Mouse (Mus musculus): ENCODE measurements at regions not wholly inside any gene's neighbourhood (a gene's known extent, or its start where the extent isn't known, plus 50 kb on each side); places are given as distances from the start of the nearest gene placed in this dataset.
"Not testable (repeated sequence)": the region's sequence is repeated elsewhere in the genome, so short reads cannot be mapped to it uniquely, and the experiment has no call there.

DNA sequence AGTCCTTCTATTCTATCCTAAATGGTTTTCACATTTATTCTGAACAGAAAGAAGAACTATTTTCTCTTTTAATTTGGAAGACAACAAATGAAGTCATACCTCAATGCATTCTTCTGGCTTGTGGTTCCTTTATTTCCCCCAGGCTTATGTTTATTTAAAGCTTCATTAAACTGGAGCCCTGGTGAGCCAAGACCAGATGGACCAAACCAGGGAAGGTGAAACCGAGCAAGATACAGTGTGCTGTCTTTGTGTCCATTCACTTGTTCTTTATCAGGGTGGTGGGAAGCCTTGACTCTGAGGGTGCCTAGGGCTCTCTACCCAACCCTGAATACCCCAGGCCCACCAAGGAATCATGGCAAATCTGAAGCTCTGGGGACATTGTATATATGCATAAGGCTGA, 606.3 kb downstream of the Pdcd6ip start:
- Histone ChIP-seq H3K36me3 (ENCODE audit: insufficient read depth, low read length) (no peaks in the 10 kb centered on the region), H3K9ac (replicated peaks; ENCODE audit: low read length) (no peak overlapping the region), H3K4me1 (ENCODE audit: insufficient read depth, low read length) (no peaks in the 10 kb centered on the region), H3K27ac (no peak overlapping the region), H3K4me3 (ENCODE audit: low read length) (no peak overlapping the region), H3K4me2 (ENCODE audit: low read depth, low read length) (no peak overlapping the region), H3K9me3 (ENCODE audit: low read length) (no peaks in the 10 kb centered on the region), H3K27me3 (ENCODE audit: insufficient read depth, low read length) (no peaks in the 10 kb centered on the region)
- TF ChIP-seq CTCF (IDR thresholded peaks at IDR 0.05; ENCODE audit: low read depth), result no peak
- WGBS, result 48% methylated on average over 1 of the region's 1 CpGs
- no peak for ATAC-seq
- DNase-seq (ENCODE audit: low spot score), result no peak

- DNase-seq (ENCODE audit: low spot score), result peak; percentile 53
- H3K27me3 ChIP-seq (ENCODE audit: insufficient read depth, low read length), result no peaks in the 10 kb centered on the region
- TF ChIP-seq CTCF (IDR thresholded peaks at IDR 0.05; ENCODE audit: low read depth), result no peak
- H3K9me3 ChIP-seq (ENCODE audit: low read length), result no peaks in the 10 kb centered on the region
- H3K4me1 ChIP-seq (ENCODE audit: insufficient read depth, low read length), result no peaks in the 10 kb centered on the region
- H3K4me3 ChIP-seq (ENCODE audit: low read length), result no peak overlapping the region
- H3K4me2 ChIP-seq (ENCODE audit: low read depth, low read length), result no peak overlapping the region
- 39% methylated on average over 4 of the region's 4 CpGs for WGBS
- H3K36me3 ChIP-seq (ENCODE audit: insufficient read depth, low read length), result no peaks in the 10 kb centered on the region
- H3K9ac ChIP-seq (replicated peaks; ENCODE audit: low read length), result no peak overlapping the region
- no peak for ATAC-seq
- no peak overlapping the region for H3K27ac ChIP-seq
Observed at GRCm38 (mm10) chr9:113100641-113101040, 607.4 kb downstream of the Pdcd6ip start.

DNA sequence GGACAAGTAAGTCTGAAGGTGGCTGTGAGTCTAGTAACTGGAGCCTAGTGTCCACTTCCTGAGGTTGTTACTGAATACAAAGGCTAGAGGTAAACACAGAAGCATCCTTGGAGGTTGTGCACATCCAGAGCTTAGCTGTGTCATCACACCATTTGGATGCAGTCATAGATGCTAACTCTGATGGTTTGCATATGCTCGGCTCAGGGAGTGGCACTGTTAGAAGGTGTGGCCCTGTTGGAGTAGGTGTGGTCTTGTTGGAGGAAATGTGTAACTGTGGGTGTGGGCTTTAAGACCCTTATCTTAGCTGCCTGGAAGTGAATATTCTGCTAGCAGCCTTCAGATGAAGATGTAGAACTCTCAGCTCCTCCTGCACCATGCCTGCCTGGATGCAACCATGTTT, 612.6 kb downstream of the Pdcd6ip start:
- not testable (repeated sequence) for DNase-seq (ENCODE audit: low spot score); H3K4me2 ChIP-seq (ENCODE audit: low read depth, low read length); H3K9ac ChIP-seq (replicated peaks; ENCODE audit: low read length); H3K27me3 ChIP-seq (ENCODE audit: insufficient read depth, low read length); H3K27ac ChIP-seq; H3K4me3 ChIP-seq (ENCODE audit: low read length); ATAC-seq; H3K4me1 ChIP-seq (ENCODE audit: insufficient read depth, low read length); H3K36me3 ChIP-seq (ENCODE audit: insufficient read depth, low read length); H3K9me3 ChIP-seq (ENCODE audit: low read length)
- WGBS, result 89% methylated on average over 1 of the region's 1 CpGs

DNA sequence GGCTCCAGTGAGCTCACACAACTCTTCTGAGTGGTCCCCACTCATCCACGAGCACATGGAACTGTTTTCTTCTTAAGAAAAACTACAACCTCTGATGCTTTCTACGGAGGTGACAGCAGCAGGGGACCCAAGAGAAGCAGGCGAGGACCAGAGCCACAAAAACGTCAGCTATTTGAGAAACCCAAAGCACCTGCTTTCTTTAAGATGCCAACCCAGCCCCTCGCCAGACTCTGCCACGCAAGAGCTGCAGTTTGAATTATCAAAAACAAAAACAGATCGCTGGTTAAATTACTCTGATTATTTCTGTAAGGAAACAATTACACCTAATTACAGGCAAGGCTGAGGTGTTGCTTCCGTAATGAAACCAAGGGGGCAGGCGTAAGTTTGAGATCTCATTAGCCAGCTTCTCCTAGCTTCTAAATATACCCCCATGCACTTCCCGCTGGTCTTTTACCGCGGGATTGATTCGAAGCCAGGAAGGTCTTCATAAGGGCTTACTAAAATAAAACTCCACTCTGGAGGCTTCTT, 614.1 kb downstream of the Pdcd6ip start:
- no peak for DNase-seq (ENCODE audit: low spot score)
- no peaks in the 10 kb centered on the region for H3K27me3 ChIP-seq (ENCODE audit: insufficient read depth, low read length)
- 69% methylated on average over 13 of the region's 13 CpGs for WGBS
- H3K36me3 ChIP-seq (ENCODE audit: insufficient read depth, low read length), result no peaks in the 10 kb centered on the region
- H3K27ac ChIP-seq, result no peak overlapping the region
- no peak for ATAC-seq
- no peak overlapping the region for H3K4me3 ChIP-seq (ENCODE audit: low read length)
- no peak overlapping the region for H3K9ac ChIP-seq (replicated peaks; ENCODE audit: low read length)
- no peak for TF ChIP-seq CTCF (IDR thresholded peaks at IDR 0.05; ENCODE audit: low read depth)
- no peak overlapping the region for H3K4me2 ChIP-seq (ENCODE audit: low read depth, low read length)
- no peaks in the 10 kb centered on the region for H3K4me1 ChIP-seq (ENCODE audit: insufficient read depth, low read length)
- H3K9me3 ChIP-seq (ENCODE audit: low read length), result no peaks in the 10 kb centered on the region

DNA sequence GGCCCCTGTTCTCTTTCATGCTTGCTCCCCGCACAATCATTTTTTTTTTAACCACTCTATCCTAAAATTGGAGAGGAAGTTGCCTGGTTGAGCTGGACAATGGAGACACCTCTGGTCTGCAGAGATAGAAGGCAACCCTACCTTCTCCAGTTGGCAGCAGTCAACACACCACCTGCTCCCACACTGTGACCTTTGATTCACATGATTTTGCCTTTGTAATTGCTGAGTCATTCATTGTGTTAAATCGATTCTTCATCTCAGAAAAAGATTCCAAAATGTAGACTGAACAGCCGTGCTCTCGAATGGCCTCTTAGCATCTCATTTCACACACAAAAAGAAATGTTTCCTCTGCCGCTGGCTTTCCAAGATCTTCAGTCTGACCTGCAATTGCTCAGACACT, 616.2 kb downstream of the Pdcd6ip start:
- Histone ChIP-seq H3K4me2 (ENCODE audit: low read depth, low read length) (no peak overlapping the region), H3K36me3 (ENCODE audit: insufficient read depth, low read length) (no peaks in the 10 kb centered on the region), H3K9ac (replicated peaks; ENCODE audit: low read length) (no peak overlapping the region), H3K9me3 (ENCODE audit: low read length) (no peaks in the 10 kb centered on the region), H3K4me1 (ENCODE audit: insufficient read depth, low read length) (no peaks in the 10 kb centered on the region), H3K4me3 (ENCODE audit: low read length) (no peak overlapping the region), H3K27ac (no peak overlapping the region), H3K27me3 (ENCODE audit: insufficient read depth, low read length) (no peaks in the 10 kb centered on the region)
- no peak for ATAC-seq
- TF ChIP-seq CTCF (IDR thresholded peaks at IDR 0.05; ENCODE audit: low read depth), result no peak
- DNase-seq (ENCODE audit: low spot score), result no peak
- 63% methylated on average over 5 of the region's 5 CpGs for WGBS

GRCm38 (mm10) chr9:113087786-113088185, 620.3 kb downstream of the Pdcd6ip start:
- ATAC-seq (no peak), DNase-seq (ENCODE audit: low spot score) (no peak)
- H3K27ac ChIP-seq, result no peak overlapping the region
- H3K9ac ChIP-seq (replicated peaks; ENCODE audit: low read length), result no peak overlapping the region
- H3K4me2 ChIP-seq (ENCODE audit: low read depth, low read length), result no peak overlapping the region
- H3K9me3 ChIP-seq (ENCODE audit: low read length), result no peaks in the 10 kb centered on the region
- TF ChIP-seq CTCF (IDR thresholded peaks at IDR 0.05; ENCODE audit: low read depth), result no peak
- H3K27me3 ChIP-seq (ENCODE audit: insufficient read depth, low read length), result no peaks in the 10 kb centered on the region
- 76% methylated on average over 10 of the region's 10 CpGs for WGBS
- H3K4me3 ChIP-seq (ENCODE audit: low read length), result no peak overlapping the region
- no peaks in the 10 kb centered on the region for H3K36me3 ChIP-seq (ENCODE audit: insufficient read depth, low read length)
- H3K4me1 ChIP-seq (ENCODE audit: insufficient read depth, low read length), result no peaks in the 10 kb centered on the region

- Histone ChIP-seq H3K4me3 (ENCODE audit: low read length) (no peak overlapping the region), H3K36me3 (ENCODE audit: insufficient read depth, low read length) (no peaks in the 10 kb centered on the region), H3K9me3 (ENCODE audit: low read length) (no peaks in the 10 kb centered on the region), H3K27ac (no peak overlapping the region), H3K9ac (replicated peaks; ENCODE audit: low read length) (no peak overlapping the region), H3K4me1 (ENCODE audit: insufficient read depth, low read length) (0 out of 2 replicates have a peak, but pooled peaks cover 4% of the 10 kb centered on the region), H3K27me3 (ENCODE audit: insufficient read depth, low read length) (no peaks in the 10 kb centered on the region), H3K4me2 (ENCODE audit: low read depth, low read length) (no peak overlapping the region)
- ATAC-seq, result no peak
- WGBS, result 75% methylated on average over 5 of the region's 5 CpGs
- no peak for DNase-seq (ENCODE audit: low spot score)
- TF ChIP-seq CTCF (IDR thresholded peaks at IDR 0.05; ENCODE audit: low read depth), result no peak
Observed at GRCm38 (mm10) chr9:113085281-113085810, 622.7 kb downstream of the Pdcd6ip start.
